Comparison of ENCODE assay signal across 30 mouse cellular contexts in the genomic region with DNA sequence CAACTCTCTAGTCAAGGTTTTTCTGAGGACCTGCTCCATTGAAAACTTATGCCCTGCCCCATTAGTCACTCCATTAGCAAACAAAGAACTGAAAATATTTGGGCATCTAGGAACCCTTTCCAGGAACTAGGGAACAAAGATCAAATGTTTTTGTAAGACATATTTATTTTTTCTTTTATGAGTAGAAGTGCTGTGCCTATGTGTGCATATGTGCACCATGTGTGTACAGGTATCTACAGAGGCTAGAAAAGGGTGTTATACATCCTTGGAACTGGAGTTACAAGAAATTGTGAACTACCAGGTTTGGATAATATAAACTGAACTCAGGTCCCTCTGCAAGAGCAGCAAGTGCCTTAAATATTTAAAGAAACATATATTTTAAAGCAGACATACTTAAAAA. TPM values are rescaled to one million over a fixed set of nuclear protein-coding genes. Genes with fewer than 3 reads are reported as not detected.
"Had no signal": no experiment of that assay in that cellular context is flagged by ENCODE, and none has a peak within 500 bp of the region (broad histone marks: within the 10 kb centered on the region; RNA-seq: fewer than 3 reads in every experiment).

No protein-coding gene starts in this region.

- H3K9ac ChIP-seq: embryonic facial prominence, embryonic 12.5 days; embryonic facial prominence, embryonic 13.5 days; embryonic facial prominence, embryonic 15.5 days; forebrain, embryonic 12.5 days; forebrain, embryonic 13.5 days; forebrain, embryonic 15.5 days; forebrain, postnatal 0 days had no signal

- H3K4me1 ChIP-seq: embryonic facial prominence, embryonic 13.5 days; embryonic facial prominence, embryonic 15.5 days; forebrain, embryonic 10.5 days; forebrain, embryonic 12.5 days; forebrain, embryonic 13.5 days; forebrain, embryonic 15.5 days had no signal

- H3K27ac ChIP-seq: embryonic facial prominence, embryonic 10.5 days; embryonic facial prominence, embryonic 12.5 days; embryonic facial prominence, embryonic 13.5 days; embryonic facial prominence, embryonic 15.5 days; forebrain, embryonic 10.5 days; forebrain, embryonic 12.5 days; forebrain, embryonic 13.5 days; forebrain, embryonic 15.5 days; gastrocnemius, adult 2 months; heart, adult 2 months had no signal

- H3K4me2 ChIP-seq: embryonic facial prominence, embryonic 12.5 days; embryonic facial prominence, embryonic 13.5 days; embryonic facial prominence, embryonic 15.5 days; forebrain, embryonic 12.5 days; forebrain, embryonic 13.5 days; forebrain, embryonic 15.5 days had no signal

- ATAC-seq: forebrain, embryonic 13.5 days; forebrain, embryonic 14.5 days; forebrain, embryonic 15.5 days; forebrain, embryonic 16.5 days; forebrain, postnatal 0 days had no signal

- H3K27me3 ChIP-seq: embryonic facial prominence, embryonic 12.5 days; embryonic facial prominence, embryonic 13.5 days; embryonic facial prominence, embryonic 15.5 days; forebrain, embryonic 12.5 days; forebrain, embryonic 13.5 days; forebrain, embryonic 15.5 days had no signal

- DNase-seq: cerebellum, adult 8-10 months; cerebellum, adult 9-10 months; cerebellum, adult 9-11 months; cerebellum, postnatal 10 days; cerebellum, postnatal 14 days; cerebellum, postnatal 25 days; cerebellum, postnatal 36 days; embryo, embryonic 11 days; forebrain, postnatal 0 days; gastrocnemius, adult 2 months; gastrocnemius, postnatal 10 days; gastrocnemius, postnatal 14 days; gastrocnemius, postnatal 25 days; gastrocnemius, postnatal 36 days; heart, adult 11 months; heart, adult 18-20 months; heart, adult 2 months had no signal

- H3K36me3 ChIP-seq: embryonic facial prominence, embryonic 10.5 days; embryonic facial prominence, embryonic 12.5 days; embryonic facial prominence, embryonic 13.5 days; embryonic facial prominence, embryonic 15.5 days; forebrain, embryonic 10.5 days; forebrain, embryonic 12.5 days; forebrain, embryonic 15.5 days had no signal

- H3K4me3 ChIP-seq: embryonic facial prominence, embryonic 10.5 days; embryonic facial prominence, embryonic 12.5 days; embryonic facial prominence, embryonic 13.5 days; embryonic facial prominence, embryonic 15.5 days; erythroblast, embryonic 14.5 days; forebrain, embryonic 10.5 days; forebrain, embryonic 12.5 days; forebrain, embryonic 13.5 days; forebrain, embryonic 15.5 days; gastrocnemius, adult 2 months; heart, adult 2 months had no signal

- H3K9me3 ChIP-seq: embryonic facial prominence, embryonic 10.5 days; embryonic facial prominence, embryonic 12.5 days; embryonic facial prominence, embryonic 13.5 days; embryonic facial prominence, embryonic 15.5 days; forebrain, embryonic 10.5 days; forebrain, embryonic 12.5 days; forebrain, embryonic 13.5 days; forebrain, embryonic 15.5 days had no signal

RNA-seq across cellular contexts. Expression of a gene that starts 28.4 kb away (rescaled TPM):
- total RNA-seq: common myeloid progenitor, adult 5-6 weeks; granulocyte monocyte progenitor cell, adult 5-6 weeks had no signal
- polyA plus RNA-seq: erythroblast, embryonic 14.5 days had no signal
